Mouse (Mus musculus) kidney, postnatal 25 days (tissue): ENCODE measurements around the gene Carmil1.

Experiments used
- DNase-seq, 2 experiments: peaks; one replicate each; pipeline ENCODE4 v3.0.0; 2021; ENCODE audit warnings: mixed read lengths in 2 of 2

Gene Carmil1

GRCm38 (mm10) chr13:24202314-24202713 lies 78.3 kb downstream of the Carmil1 start:
- no peak for DNase-seq

- DNase-seq, result no peak
Observed at GRCm38 (mm10) chr13:24199861-24200543, 80.6 kb downstream of the Carmil1 start.

- DNase-seq, result no peak
Observed at GRCm38 (mm10) chr13:24198396-24198924, 82.1 kb downstream of the Carmil1 start.

GRCm38 (mm10) chr13:24195371-24195770 lies 85.2 kb downstream of the Carmil1 start:
- DNase-seq, result no peak

GRCm38 (mm10) chr13:24194018-24194417 lies 86.6 kb downstream of the Carmil1 start:
- DNase-seq, result no peak

GRCm38 (mm10) chr13:24190875-24191663 lies 89.5 kb downstream of the Carmil1 start:
- no peak for DNase-seq

GRCm38 (mm10) chr13:24187026-24187425 lies 93.6 kb downstream of the Carmil1 start:
- DNase-seq, result no peak

GRCm38 (mm10) chr13:24185641-24186040 lies 95.0 kb downstream of the Carmil1 start:
- no peak for DNase-seq

- DNase-seq, result no peak
Observed at GRCm38 (mm10) chr13:24182878-24183277, 97.7 kb downstream of the Carmil1 start.

GRCm38 (mm10) chr13:24179538-24179937 lies 101.1 kb downstream of the Carmil1 start:
- DNase-seq, result no peak

- no peak for DNase-seq
Observed at GRCm38 (mm10) chr13:24177600-24177999, 103.0 kb downstream of the Carmil1 start.

GRCm38 (mm10) chr13:24176835-24177234 lies 103.8 kb downstream of the Carmil1 start:
- no peak for DNase-seq

- DNase-seq, result no peak
Observed at GRCm38 (mm10) chr13:24169658-24170057, 110.9 kb downstream of the Carmil1 start.

GRCm38 (mm10) chr13:24163368-24163767 lies 117.2 kb downstream of the Carmil1 start:
- no peak for DNase-seq

GRCm38 (mm10) chr13:24161105-24161504 lies 119.5 kb downstream of the Carmil1 start:
- DNase-seq, result no peak

- no peak for DNase-seq
Observed at GRCm38 (mm10) chr13:24159972-24160371, 120.6 kb downstream of the Carmil1 start.

GRCm38 (mm10) chr13:24159190-24159965 lies 121.2 kb downstream of the Carmil1 start:
- DNase-seq, result no peak

- DNase-seq, result no peak
Observed at GRCm38 (mm10) chr13:24157560-24158011, 123.0 kb downstream of the Carmil1 start.

GRCm38 (mm10) chr13:24155190-24155589 lies 125.4 kb downstream of the Carmil1 start:
- DNase-seq, result no peak

GRCm38 (mm10) chr13:24154281-24155061 lies 126.1 kb downstream of the Carmil1 start:
- no peak for DNase-seq

- DNase-seq, result no peak
Observed at GRCm38 (mm10) chr13:24152610-24153009, 128.0 kb downstream of the Carmil1 start.

- DNase-seq, result no peak
Observed at GRCm38 (mm10) chr13:24151335-24151734, 129.3 kb downstream of the Carmil1 start.
